Mouse (Mus musculus) urinary bladder, postnatal 36 days (tissue): ENCODE data around the gene Ing4.
"Not testable (repeated sequence)": the region's sequence is repeated elsewhere in the genome, so short reads cannot be mapped to it uniquely, and the experiment has no call there.

Experiments
- DNase-seq, 2 experiments: peaks; one replicate each; pipeline ENCODE4 v3.0.0; 2022; ENCODE audit warnings: low spot score in 2 of 2, mixed read lengths in 1 of 2

Ing4 gene

GRCm38 (mm10) chr6:125041047-125041446 is 1.5 kb downstream of the Ing4 start:
- DNase-seq: peak in 1 of 2 experiments; percentile 25

GRCm38 (mm10) chr6:125042081-125042480 is 2.5 kb downstream of the Ing4 start:
- DNase-seq: no peak

- peak; percentile 51 to 75 for DNase-seq
Observed at GRCm38 (mm10) chr6:125046691-125047090, 7.1 kb downstream of the Ing4 start.

- DNase-seq: no peak
Observed at GRCm38 (mm10) chr6:125049678-125050077, 10.1 kb downstream of the Ing4 start, which contains the start of gene Acrbp. Gene Acrbp (plus strand): TSS chr6:125049689.

GRCm38 (mm10) chr6:125051237-125051636 is 11.7 kb downstream of the Ing4 start:
- DNase-seq: no peak

- no peak for DNase-seq
Observed at GRCm38 (mm10) chr6:125061493-125061892, 21.9 kb downstream of the Ing4 start.

GRCm38 (mm10) chr6:125062511-125062910 is 23.0 kb downstream of the Ing4 start:
- DNase-seq: no peak

GRCm38 (mm10) chr6:125063906-125064305 is 24.3 kb downstream of the Ing4 start:
- no peak for DNase-seq

- not testable (repeated sequence) for DNase-seq
Observed at GRCm38 (mm10) chr6:125065223-125065622, 25.7 kb downstream of the Ing4 start.

GRCm38 (mm10) chr6:125067571-125067995 is 28.0 kb downstream of the Ing4 start, which contains the start of gene Lpar5:
Gene Lpar5 (plus strand): TSS chr6:125067920.
- DNase-seq: peak in 1 of 2 experiments; percentile 35

GRCm38 (mm10) chr6:125071170-125071895 is 31.8 kb downstream of the Ing4 start:
- no peak for DNase-seq

- DNase-seq: peak in 1 of 2 experiments; percentile 31
Observed at GRCm38 (mm10) chr6:125071896-125072279, 32.3 kb downstream of the Ing4 start.

GRCm38 (mm10) chr6:125073825-125074224 is 34.3 kb downstream of the Ing4 start:
- DNase-seq: no peak

- DNase-seq: no peak
Observed at GRCm38 (mm10) chr6:125081394-125081793, 41.8 kb downstream of the Ing4 start.

GRCm38 (mm10) chr6:125081797-125082560 is 42.4 kb downstream of the Ing4 start:
- peak; percentile 79 to 89 for DNase-seq

GRCm38 (mm10) chr6:125082801-125083386 is 43.3 kb downstream of the Ing4 start:
- no peak for DNase-seq

- peak; percentile 44 to 48 for DNase-seq
Observed at GRCm38 (mm10) chr6:125084424-125084823, 44.9 kb downstream of the Ing4 start.

- DNase-seq: no peak
Observed at GRCm38 (mm10) chr6:125087937-125088336, 48.4 kb downstream of the Ing4 start.

GRCm38 (mm10) chr6:125088561-125089321 is 49.2 kb downstream of the Ing4 start:
- DNase-seq: peak; percentile 58 to 78

- peak; percentile 72 to 82 for DNase-seq
Observed at GRCm38 (mm10) chr6:125089521-125090321, 50.2 kb downstream of the Ing4 start.
